Mouse (Mus musculus): ENCODE results near the gene Tnfsf13. TPM values are rescaled to one million over a fixed set of nuclear protein-coding genes. Genes with fewer than 3 reads are reported as not detected.
"Not testable (repeated sequence)": the region's sequence is repeated elsewhere in the genome, so short reads cannot be mapped to it uniquely, and the experiment has no call there.

The Tnfsf13 gene
- polyA plus RNA-seq, 1 experiment from 2014 or later: 0.47 TPM

DNA sequence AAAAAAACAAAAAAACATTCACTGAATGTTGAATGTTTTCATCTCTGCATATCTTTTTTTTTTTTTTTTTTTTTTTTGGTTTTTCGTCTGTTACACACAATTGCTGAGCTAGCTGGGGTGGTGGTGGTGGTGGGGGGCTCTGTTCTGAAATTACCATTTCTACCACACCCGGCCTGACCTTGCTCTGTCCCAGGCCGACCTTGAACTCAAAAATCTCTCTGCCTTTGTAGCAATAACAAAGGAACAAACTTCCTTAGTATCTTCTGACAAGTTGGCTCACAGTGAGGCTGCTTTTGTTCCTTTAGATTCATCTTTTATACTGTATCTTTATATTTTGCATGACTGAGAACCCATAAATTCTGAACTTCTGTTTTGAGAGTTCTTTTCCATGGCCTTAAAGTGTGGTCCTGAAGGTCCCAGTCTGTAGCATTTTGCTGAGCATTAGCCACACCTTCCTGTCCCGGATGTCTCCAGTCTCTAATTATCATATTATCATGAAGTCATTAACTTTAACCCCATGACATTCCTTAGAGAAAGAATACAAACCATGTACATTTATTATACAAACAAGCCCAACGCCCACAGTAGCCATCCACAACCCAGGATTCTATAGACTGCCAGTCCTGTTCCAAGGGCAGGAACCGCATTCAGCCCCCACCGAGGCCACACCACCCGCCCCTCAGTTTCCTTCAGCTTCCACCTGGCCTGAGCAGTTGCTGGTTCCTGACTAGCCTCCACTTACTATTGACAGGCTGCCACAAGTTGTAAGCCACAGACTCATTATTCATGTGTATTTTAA, 18.4 kb upstream of the Tnfsf13 start:
- no peak overlapping the region for H3K27ac ChIP-seq (ENCODE audit: poor library complexity, severe bottlenecking)

DNA sequence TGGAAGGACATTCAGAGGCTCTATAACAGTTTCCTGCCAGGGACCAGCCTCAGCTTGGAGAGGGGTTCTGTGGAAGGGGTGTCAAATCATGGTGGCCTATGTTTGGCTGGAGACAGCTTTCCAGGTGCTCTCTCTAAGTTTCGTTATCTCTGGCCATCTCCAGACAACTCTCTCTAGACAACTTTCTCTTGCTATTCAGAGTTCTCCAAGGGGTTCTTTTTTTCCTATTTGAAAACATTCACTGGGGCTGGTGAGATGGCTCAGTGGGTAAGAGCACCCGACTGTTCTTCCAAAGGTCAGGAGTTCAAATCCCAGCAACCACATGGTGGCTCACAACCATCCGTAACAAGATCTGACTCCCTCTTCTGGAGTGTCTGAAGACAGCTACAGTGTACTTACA, 17.8 kb upstream of the Tnfsf13 start:
- 82% methylated on average over 3 of the region's 3 CpGs for WGBS

More for the DNA sequence above, 18.4 kb upstream of the Tnfsf13 start:
- Histone ChIP-seq H3K4me2 (no peak overlapping the region), H3K4me1 (replicated peaks) (peaks cover 15% of the 10 kb centered on the region), H3K36me3 (no peaks in the 10 kb centered on the region), H3K27me3 (replicated peaks) (no peaks in the 10 kb centered on the region), H3K9me3 (replicated peaks) (no peaks in the 10 kb centered on the region), H3K9ac (no peak overlapping the region), H3K4me3 (no peak overlapping the region)
- 67% methylated on average over 8 of the region's 8 CpGs for WGBS
- ATAC-seq (ENCODE audit: insufficient number of reproducible peaks, low FRiP score): no peak

DNA sequence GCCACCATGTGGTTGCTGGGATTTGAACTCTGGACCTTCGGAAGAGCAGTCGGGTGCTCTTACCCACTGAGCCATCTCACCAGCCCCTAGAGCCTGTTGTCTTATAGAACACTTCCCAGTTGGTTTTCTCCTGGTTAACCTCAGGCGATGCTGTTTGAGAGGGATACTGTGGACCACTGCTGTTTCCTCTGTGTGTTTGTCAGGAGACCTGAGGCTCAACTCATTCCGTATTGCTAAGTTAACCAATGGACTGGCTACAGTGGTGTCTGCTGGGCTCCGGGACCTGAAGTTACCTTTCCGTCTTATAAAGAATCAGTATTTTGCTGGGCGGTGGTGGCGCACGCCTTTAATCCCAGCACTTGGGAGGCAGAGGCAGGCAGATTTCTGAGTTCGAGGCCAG, 17.3 kb upstream of the Tnfsf13 start:
- H3K9me3 ChIP-seq (replicated peaks); ATAC-seq (ENCODE audit: insufficient number of reproducible peaks, low FRiP score); H3K36me3 ChIP-seq; H3K27ac ChIP-seq (ENCODE audit: poor library complexity, severe bottlenecking); H3K4me2 ChIP-seq; H3K27me3 ChIP-seq (replicated peaks); H3K4me3 ChIP-seq; H3K9ac ChIP-seq: not testable (repeated sequence)
- 93% methylated on average over 10 of the region's 10 CpGs for WGBS
- H3K4me1 ChIP-seq (replicated peaks): peaks cover 12% of the 10 kb centered on the region

More for the DNA sequence above, 17.8 kb upstream of the Tnfsf13 start:
- not testable (repeated sequence) for H3K27ac ChIP-seq (ENCODE audit: poor library complexity, severe bottlenecking); H3K4me2 ChIP-seq; H3K4me3 ChIP-seq; ATAC-seq (ENCODE audit: insufficient number of reproducible peaks, low FRiP score); H3K9me3 ChIP-seq (replicated peaks); H3K27me3 ChIP-seq (replicated peaks); H3K9ac ChIP-seq; H3K36me3 ChIP-seq
- peaks cover 12% of the 10 kb centered on the region for H3K4me1 ChIP-seq (replicated peaks)

DNA sequence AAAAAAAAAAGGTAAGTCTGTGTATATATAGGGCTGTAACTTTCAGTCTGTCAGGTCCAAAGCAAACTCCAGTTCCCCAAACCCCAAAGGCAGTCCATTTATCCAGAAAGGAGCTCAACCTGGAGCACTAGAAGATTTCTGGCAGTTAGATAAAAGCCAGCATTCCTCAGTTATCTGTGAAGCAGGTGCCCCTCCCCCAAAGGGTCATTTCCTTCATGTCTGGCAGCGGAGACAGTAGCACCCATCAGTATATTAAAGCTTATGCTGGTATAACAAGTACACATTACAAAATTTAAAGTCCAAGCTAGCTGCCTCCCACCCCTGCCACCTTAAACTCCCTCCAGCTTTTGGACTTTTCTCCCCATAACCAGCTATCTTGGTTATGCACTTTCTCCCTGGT, 14.0 kb upstream of the Tnfsf13 start:
- Histone ChIP-seq H3K4me2 (0 out of 2 replicates have a peak overlapping the region, but pooled peaks have one; percentile 1), H3K4me3 (no peak overlapping the region), H3K27ac (ENCODE audit: poor library complexity, severe bottlenecking) (no peak overlapping the region), H3K4me1 (replicated peaks) (peaks cover 22% of the 10 kb centered on the region), H3K27me3 (replicated peaks) (no peaks in the 10 kb centered on the region), H3K9me3 (replicated peaks) (0 out of 2 replicates have a peak, but pooled peaks cover 2% of the 10 kb centered on the region), H3K36me3 (no peaks in the 10 kb centered on the region), H3K9ac (no peak overlapping the region; the same call in 1 of the 2 replicates)
- no peak for ATAC-seq (ENCODE audit: insufficient number of reproducible peaks, low FRiP score)
- 12% methylated on average over 1 of the region's 1 CpGs for WGBS

DNA sequence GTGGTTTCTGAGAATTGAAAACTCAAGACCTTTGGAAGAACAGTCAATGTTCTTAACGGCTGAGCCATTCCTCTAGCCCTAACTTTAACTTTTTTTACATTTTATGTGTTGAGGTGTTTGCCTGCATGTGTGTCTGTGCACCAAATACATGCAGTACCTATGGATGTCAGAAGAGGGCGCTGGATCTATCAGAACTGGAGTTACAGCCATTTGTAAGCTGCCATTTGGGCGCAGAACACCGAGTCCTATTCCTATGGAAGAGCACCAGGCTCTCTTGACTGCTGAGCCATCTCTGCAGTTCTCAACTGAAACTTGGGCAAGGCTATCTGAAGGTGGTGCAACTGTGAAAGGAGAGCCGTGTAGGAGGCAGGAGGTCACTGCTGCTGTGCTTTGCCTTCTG, 13.0 kb upstream of the Tnfsf13 start:
- WGBS: 68% methylated on average over 5 of the region's 5 CpGs
- no peaks in the 10 kb centered on the region for H3K36me3 ChIP-seq
- peaks cover 22% of the 10 kb centered on the region for H3K4me1 ChIP-seq (replicated peaks)
- H3K9me3 ChIP-seq (replicated peaks): 0 out of 2 replicates have a peak, but pooled peaks cover 2% of the 10 kb centered on the region
- no peak overlapping the region for H3K27ac ChIP-seq (ENCODE audit: poor library complexity, severe bottlenecking)
- no peak overlapping the region for H3K4me2 ChIP-seq
- no peaks in the 10 kb centered on the region for H3K27me3 ChIP-seq (replicated peaks)
- H3K9ac ChIP-seq: no peak overlapping the region
- no peak for ATAC-seq (ENCODE audit: insufficient number of reproducible peaks, low FRiP score)
- H3K4me3 ChIP-seq: no peak overlapping the region

DNA sequence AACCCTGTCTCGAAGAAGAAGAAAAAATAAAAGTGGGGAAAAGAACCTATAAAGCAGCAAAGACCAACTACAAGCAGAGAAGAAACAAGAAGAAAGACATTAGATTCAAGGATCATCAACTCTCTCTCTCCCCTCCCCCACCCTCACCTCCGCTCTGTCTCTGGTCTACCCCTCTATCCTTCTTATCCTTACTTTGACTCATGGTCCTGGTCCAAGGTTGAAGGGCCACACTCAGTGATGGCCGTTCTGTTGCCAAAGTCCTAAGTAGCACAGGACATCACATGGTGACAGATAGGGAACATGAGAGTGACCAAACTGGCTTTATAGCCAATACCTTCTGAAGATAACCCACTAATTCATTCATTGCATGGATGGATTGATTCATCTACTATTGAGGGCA, 11.8 kb upstream of the Tnfsf13 start:
- Histone ChIP-seq H3K4me1 (replicated peaks) (peaks cover 26% of the 10 kb centered on the region), H3K9me3 (replicated peaks) (0 out of 2 replicates have a peak, but pooled peaks cover 2% of the 10 kb centered on the region), H3K4me3 (no peak overlapping the region), H3K27ac (ENCODE audit: poor library complexity, severe bottlenecking) (no peak overlapping the region), H3K27me3 (replicated peaks) (no peaks in the 10 kb centered on the region), H3K4me2 (no peak overlapping the region), H3K9ac (no peak overlapping the region), H3K36me3 (no peaks in the 10 kb centered on the region)
- no peak for ATAC-seq (ENCODE audit: insufficient number of reproducible peaks, low FRiP score)
- 81% methylated on average over 3 of the region's 3 CpGs for WGBS

DNA sequence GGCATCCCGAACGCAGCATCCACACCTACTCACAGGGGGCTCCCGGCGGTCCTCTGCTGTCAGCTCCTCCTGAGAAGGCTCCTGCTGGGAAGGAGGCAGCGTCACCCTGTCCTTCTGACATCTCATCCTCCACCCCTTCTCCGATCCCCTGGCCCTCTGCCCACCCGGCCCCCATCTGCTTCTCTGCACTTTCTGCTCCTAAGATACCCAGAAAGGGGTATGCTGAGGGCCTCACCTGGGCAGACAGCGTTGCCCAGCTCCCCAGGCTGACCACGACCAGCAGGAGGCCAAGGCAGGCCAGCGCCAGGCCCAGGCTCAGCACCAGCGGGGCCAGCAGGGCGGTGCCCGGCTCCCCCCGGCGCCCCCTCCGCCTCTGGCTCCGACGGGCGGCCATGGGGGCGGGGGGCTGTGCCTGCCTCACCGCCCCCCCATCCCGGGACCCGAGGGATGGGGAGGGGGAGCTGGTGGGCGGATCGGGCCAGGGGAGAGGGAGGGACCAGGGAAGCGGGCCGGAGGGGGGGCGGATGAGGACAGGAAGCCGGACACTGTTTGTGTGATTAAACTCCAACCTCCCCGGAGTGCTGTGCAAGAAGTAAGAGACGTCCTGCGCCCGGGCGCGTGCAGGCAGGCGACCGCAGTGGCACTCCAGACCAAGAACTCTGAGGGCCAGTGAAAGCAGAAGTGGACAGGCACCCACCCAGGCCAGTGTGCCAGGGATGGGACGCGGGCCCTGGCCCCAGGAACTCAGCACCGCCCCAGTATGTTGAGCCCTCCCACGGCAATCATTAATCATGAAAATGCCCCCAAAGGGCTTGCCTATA, 10.0 kb upstream of the Tnfsf13 start, which contains the start of the genes Tnfsf12 and Tnfsfm13:
Gene Tnfsf12 (minus strand): TSS at position 489 of the 821 bp plus-strand sequence.
Gene Tnfsfm13 (minus strand): TSS at position 738 of the 821 bp plus-strand sequence.
- 1% methylated on average over 39 of the region's 41 CpGs for WGBS
- ATAC-seq (ENCODE audit: insufficient number of reproducible peaks, low FRiP score): peak; percentile 73
- H3K27me3 ChIP-seq (replicated peaks): no peaks in the 10 kb centered on the region

DNA sequence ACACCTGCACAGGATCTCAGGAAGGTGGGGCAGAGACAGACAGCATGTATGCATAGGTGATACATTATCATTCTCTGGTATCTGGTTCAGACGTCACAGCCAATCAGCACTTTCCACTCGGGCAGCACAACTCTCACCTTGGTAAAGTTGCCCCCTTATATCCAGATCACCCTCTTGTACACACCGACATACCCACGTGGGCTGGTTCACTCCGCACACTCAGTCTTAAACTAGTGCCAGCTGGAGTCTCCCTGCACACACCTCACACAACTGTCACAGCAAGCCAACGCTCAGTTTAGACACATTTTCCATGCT, 9.4 kb upstream of the Tnfsf13 start:
- peak overlapping the region; percentile 58 for H3K4me3 ChIP-seq
- ATAC-seq (ENCODE audit: insufficient number of reproducible peaks, low FRiP score): peak; percentile 28
- H3K27me3 ChIP-seq (replicated peaks): no peaks in the 10 kb centered on the region
- H3K36me3 ChIP-seq: no peaks in the 10 kb centered on the region
- WGBS: 31% methylated on average over 6 of the region's 6 CpGs
- H3K4me1 ChIP-seq (replicated peaks): peaks cover 21% of the 10 kb centered on the region
- H3K27ac ChIP-seq (ENCODE audit: poor library complexity, severe bottlenecking): peak overlapping the region; percentile 33; the same call in 1 of the 2 replicates
- 0 out of 2 replicates have a peak, but pooled peaks cover 2% of the 10 kb centered on the region for H3K9me3 ChIP-seq (replicated peaks)
- peak overlapping the region; percentile 74 for H3K9ac ChIP-seq
- peak overlapping the region; percentile 86 for H3K4me2 ChIP-seq

More for the DNA sequence above, 10.0 kb upstream of the Tnfsf13 start, which contains the start of the genes Tnfsf12 and Tnfsfm13:
- Histone ChIP-seq H3K9ac (peak within 1 kb of the TSS; percentile 74), H3K4me2 (peak within 1 kb of the TSS; percentile 86), H3K4me3 (peak within 1 kb of the TSS; percentile 58), H3K36me3 (no peaks in the 10 kb centered on the region), H3K4me1 (replicated peaks) (peaks cover 26% of the 10 kb centered on the region), H3K27ac (ENCODE audit: poor library complexity, severe bottlenecking) (peak within 1 kb of the TSS; percentile 33), H3K9me3 (replicated peaks) (0 out of 2 replicates have a peak, but pooled peaks cover 2% of the 10 kb centered on the region)

DNA sequence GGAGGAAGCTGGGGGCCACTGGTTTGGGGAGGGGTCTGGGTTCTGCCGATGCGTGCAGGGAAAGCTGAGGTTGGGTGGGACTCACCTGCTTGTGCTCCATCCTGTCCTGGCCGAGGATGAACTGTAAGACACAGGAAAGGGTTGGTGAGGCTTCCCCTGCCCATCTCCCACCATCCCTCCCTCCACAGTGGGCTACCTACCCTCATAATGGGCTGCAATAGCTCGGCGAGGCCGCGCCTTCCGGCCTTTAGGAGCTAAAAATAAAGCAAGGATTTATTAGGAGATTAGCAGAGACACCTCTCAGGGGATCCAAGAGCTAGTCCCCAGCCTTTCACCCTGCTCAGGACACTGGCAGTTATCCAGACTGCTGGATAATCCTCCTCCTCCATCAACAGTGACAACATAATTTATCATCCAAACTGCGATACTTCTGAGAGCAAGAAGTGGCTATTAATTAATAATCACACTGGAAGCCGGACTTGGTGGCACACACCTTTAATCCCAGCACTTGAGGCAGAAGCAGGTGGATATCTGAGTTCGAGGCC, 7.9 kb upstream of the Tnfsf13 start:
- no peak overlapping the region for H3K4me3 ChIP-seq
- no peaks in the 10 kb centered on the region for H3K36me3 ChIP-seq
- 0 out of 2 replicates have a peak, but pooled peaks cover under 1% of the 10 kb centered on the region for H3K9me3 ChIP-seq (replicated peaks)
- H3K9ac ChIP-seq: no peak overlapping the region
- H3K27me3 ChIP-seq (replicated peaks): no peaks in the 10 kb centered on the region
- 57% methylated on average over 11 of the region's 11 CpGs for WGBS
- peaks cover 14% of the 10 kb centered on the region for H3K4me1 ChIP-seq (replicated peaks)
- H3K4me2 ChIP-seq: no peak overlapping the region
- ATAC-seq (ENCODE audit: insufficient number of reproducible peaks, low FRiP score): no peak
- H3K27ac ChIP-seq (ENCODE audit: poor library complexity, severe bottlenecking): no peak overlapping the region

DNA sequence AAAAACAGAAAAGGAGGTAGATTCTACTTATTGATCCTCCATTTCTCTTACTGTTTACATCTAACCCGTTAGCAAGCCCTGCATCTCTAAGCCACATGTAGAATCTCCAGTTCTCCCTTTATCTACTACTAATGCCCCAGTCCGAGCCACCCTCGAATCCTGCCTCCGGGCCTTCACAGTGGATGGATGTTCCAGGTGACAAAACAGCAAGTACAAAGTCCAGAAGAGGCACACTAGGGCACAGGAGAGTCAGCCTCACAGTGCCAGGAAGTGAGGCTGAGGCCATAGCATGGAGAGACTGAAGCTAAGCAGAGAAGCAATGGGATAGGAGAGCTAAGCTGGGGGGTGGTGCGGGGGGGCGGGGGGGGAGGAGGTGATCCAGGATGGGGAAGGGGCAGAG, 7.3 kb upstream of the Tnfsf13 start:
- no peak overlapping the region for H3K4me2 ChIP-seq
- peaks cover 14% of the 10 kb centered on the region for H3K4me1 ChIP-seq (replicated peaks)
- no peaks in the 10 kb centered on the region for H3K9me3 ChIP-seq (replicated peaks)
- no peak overlapping the region for H3K4me3 ChIP-seq
- 89% methylated on average over 6 of the region's 6 CpGs for WGBS
- no peaks in the 10 kb centered on the region for H3K36me3 ChIP-seq
- H3K9ac ChIP-seq: no peak overlapping the region
- H3K27me3 ChIP-seq (replicated peaks): no peaks in the 10 kb centered on the region
- no peak for ATAC-seq (ENCODE audit: insufficient number of reproducible peaks, low FRiP score)
- no peak overlapping the region for H3K27ac ChIP-seq (ENCODE audit: poor library complexity, severe bottlenecking)

Data from heart, embryonic 12.5 days (tissue).